Mouse (Mus musculus) heart, embryonic 10.5 days (tissue): ENCODE measurements around the gene Jazf1. TPM values are rescaled to one million over a fixed set of nuclear protein-coding genes. Genes with fewer than 3 reads are reported as not detected.
A peak's percentile ranks its signal among the peaks of the same experiment; 100 is the strongest.

Experiments used
- DNase-seq: peaks from one replicate; pipeline ENCODE4 v3.0.0-alpha.2; 2017; ENCODE audit warnings: low spot score
- H3K27ac ChIP-seq: fragments of 300-500 bp; sonication (generic); 2 replicates; pipeline ENCODE4 v1.5.1; 2016; ENCODE audit warnings: mild to moderate bottlenecking
- H3K27me3 ChIP-seq: fragments of 300-500 bp; sonication (generic); 2 replicates; pipeline ENCODE4 v1.6.1; 2016; ENCODE audit warnings: mild to moderate bottlenecking; ENCODE audit not compliant: poor library complexity, insufficient read depth, severe bottlenecking
- H3K36me3 ChIP-seq: fragments of 300-500 bp; sonication (generic); 2 replicates; pipeline ENCODE4 v1.6.1; 2016; ENCODE audit warnings: mild to moderate bottlenecking, moderate library complexity
- H3K4me1 ChIP-seq: fragments of 300-500 bp; sonication (generic); 2 replicates; pipeline ENCODE4 v1.6.1; 2016; ENCODE audit warnings: mild to moderate bottlenecking
- H3K4me3 ChIP-seq: fragments of 300-500 bp; sonication (generic); 2 replicates; pipeline ENCODE4 v1.5.1; 2016; ENCODE audit warnings: mild to moderate bottlenecking, moderate library complexity
- H3K9me3 ChIP-seq: fragments of 300-500 bp; sonication (generic); 2 replicates; pipeline ENCODE4 v1.6.1; 2016; ENCODE audit warnings: mild to moderate bottlenecking, moderate library complexity
- WGBS: fragments of 180-500 bp; shearing (Covaris S2); methylation state at CpG from one replicate; pipeline ENCODE4 v1.1.7; 2016; 5-methylcytosine and 5-hydroxymethylcytosine counted together
- polyA plus RNA-seq: library from polyadenylated mRNA; unstranded; fragments of >200 nt; fragmentation: Nextera tagmentation; extraction: Ambion mirVana; gene quantifications from 2 replicates; pipeline ENCODE4 v1.2.1, GENCODE M21; 2016

The Jazf1 gene
- polyA plus RNA-seq, 1 experiment from 2014 or later = 6.4 TPM

- Histone ChIP-seq H3K27ac (no peak overlapping the region), H3K4me1 (peaks cover 8% of the 10 kb centered on the region; the same call in 1 of the 2 replicates), H3K4me3 (no peak overlapping the region), H3K27me3 (no peaks in the 10 kb centered on the region), H3K9me3 (no peaks in the 10 kb centered on the region), H3K36me3 (no peaks in the 10 kb centered on the region)
- WGBS = 77% methylated on average over 2 of the region's 2 CpGs
- DNase-seq = no peak
These were observed 153.5 kb downstream of the Jazf1 start for GRCm38 (mm10) chr6:52914921-52915320.

GRCm38 (mm10) chr6:52912143-52912918 lies 156.1 kb downstream of the Jazf1 start:
- H3K36me3 ChIP-seq = no peaks in the 10 kb centered on the region
- H3K9me3 ChIP-seq = no peaks in the 10 kb centered on the region
- no peak for DNase-seq
- WGBS = 72% methylated on average over 5 of the region's 5 CpGs
- 0 out of 2 replicates have a peak overlapping the region, but pooled peaks have one; percentile 16 for H3K27ac ChIP-seq
- H3K4me1 ChIP-seq = peaks cover 12% of the 10 kb centered on the region; the same call in 1 of the 2 replicates
- no peak overlapping the region for H3K4me3 ChIP-seq
- H3K27me3 ChIP-seq = no peaks in the 10 kb centered on the region

DNA sequence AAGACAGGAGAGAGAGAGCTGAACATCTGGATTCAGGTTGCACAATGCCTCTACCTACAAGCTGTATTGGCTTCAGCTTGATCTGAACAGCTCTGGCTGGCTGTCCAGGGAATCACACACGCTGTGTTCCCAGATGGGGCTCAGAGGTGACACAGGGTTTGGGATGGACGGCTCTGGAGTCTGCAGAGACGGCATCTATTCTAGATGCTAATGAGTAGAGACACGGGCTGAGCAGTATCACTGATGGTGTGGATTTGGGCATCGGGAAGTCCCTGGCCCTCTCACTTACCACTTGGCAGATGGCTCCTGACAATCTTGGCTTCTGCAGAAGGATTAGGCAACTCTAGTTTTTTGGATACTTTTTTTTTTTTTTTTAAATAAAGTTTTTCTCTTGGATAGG lies 161.6 kb downstream of the Jazf1 start:
- DNase-seq = no peak
- no peaks in the 10 kb centered on the region for H3K9me3 ChIP-seq
- H3K27me3 ChIP-seq = no peaks in the 10 kb centered on the region
- H3K36me3 ChIP-seq = no peaks in the 10 kb centered on the region
- H3K4me3 ChIP-seq = no peak overlapping the region
- 55% methylated on average over 5 of the region's 5 CpGs for WGBS
- H3K4me1 ChIP-seq = peaks cover 20% of the 10 kb centered on the region
- no peak overlapping the region for H3K27ac ChIP-seq

GRCm38 (mm10) chr6:52905100-52905499 lies 163.3 kb downstream of the Jazf1 start:
- Histone ChIP-seq H3K36me3 (no peaks in the 10 kb centered on the region), H3K27ac (no peak overlapping the region), H3K4me1 (peaks cover 29% of the 10 kb centered on the region), H3K4me3 (no peak overlapping the region), H3K27me3 (no peaks in the 10 kb centered on the region), H3K9me3 (no peaks in the 10 kb centered on the region)
- DNase-seq = no peak
- 61% methylated on average over 3 of the region's 3 CpGs for WGBS

DNA sequence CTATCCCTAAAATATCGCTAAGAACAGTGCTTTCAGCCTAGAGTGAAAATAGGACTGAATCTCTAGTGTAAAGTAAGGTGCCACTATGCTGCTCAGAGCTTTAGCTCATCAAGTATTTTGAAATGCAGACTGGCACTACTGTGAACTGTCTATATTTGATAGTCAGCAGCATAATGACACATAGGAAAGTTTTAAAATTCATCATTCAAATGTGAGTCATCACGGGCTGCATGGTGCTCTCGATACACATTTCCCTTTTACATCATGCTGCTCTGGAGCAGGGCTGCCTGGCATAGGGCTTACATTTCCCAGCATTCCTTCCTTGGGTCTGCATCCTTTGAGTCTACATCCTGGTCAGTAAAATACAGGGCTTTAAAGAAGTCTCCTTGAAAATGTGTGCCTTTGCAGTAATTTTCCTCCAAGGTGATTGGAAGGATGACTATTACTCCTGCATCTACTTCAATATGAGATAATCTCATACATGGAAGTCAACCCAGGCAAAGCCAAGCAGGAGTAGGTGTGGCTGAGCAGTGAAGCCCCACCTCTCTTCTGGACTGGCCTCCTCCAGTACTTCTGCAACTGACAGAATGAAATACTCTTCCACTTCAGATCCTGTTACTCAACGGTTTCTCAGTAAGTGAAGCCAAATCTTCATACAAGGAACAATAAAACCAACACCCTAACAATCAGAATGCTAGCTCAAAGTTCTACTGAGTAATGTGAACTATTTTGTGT lies 165.0 kb downstream of the Jazf1 start:
- no peaks in the 10 kb centered on the region for H3K36me3 ChIP-seq
- no peak overlapping the region for H3K4me3 ChIP-seq
- no peak overlapping the region for H3K27ac ChIP-seq
- no peak for DNase-seq
- 78% methylated on average over 4 of the region's 4 CpGs for WGBS
- H3K4me1 ChIP-seq = peaks cover 29% of the 10 kb centered on the region
- no peaks in the 10 kb centered on the region for H3K27me3 ChIP-seq
- no peaks in the 10 kb centered on the region for H3K9me3 ChIP-seq

DNA sequence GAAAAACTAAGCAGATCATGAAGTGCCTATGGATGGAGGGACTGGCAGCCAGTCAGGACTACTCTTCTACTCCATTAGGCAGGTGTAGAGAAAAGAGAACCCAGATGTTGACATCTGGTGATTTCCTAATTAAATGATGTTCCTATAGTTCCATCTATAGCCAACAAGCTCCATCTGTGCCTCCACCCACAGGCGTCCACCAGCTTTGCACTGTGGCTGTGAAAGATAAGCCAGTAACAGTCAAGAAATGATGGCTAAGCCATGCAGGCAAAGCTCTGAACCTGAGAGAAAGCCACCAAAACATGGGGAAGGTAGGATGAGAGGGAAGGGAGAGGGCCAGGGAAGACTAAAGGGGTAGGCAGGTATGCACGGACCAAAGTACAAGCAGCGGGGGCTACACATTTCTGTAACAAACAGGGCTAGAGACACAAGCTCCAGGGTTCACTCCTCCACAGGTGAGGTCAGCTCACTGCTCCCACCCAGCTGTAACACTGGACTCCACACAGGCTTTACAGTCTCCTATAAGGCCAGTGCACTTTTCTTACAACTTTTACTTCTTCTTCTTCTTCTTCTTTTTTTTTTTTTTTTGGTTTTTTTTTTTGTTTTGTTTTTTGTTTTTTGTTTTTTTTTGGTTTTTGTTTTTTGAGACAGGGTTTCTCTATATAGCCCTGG lies 168.7 kb downstream of the Jazf1 start:
- WGBS = 86% methylated on average over 3 of the region's 3 CpGs
- no peaks in the 10 kb centered on the region for H3K27me3 ChIP-seq
- H3K4me3 ChIP-seq = no peak overlapping the region
- H3K36me3 ChIP-seq = no peaks in the 10 kb centered on the region
- DNase-seq = no peak
- no peak overlapping the region for H3K27ac ChIP-seq
- H3K9me3 ChIP-seq = no peaks in the 10 kb centered on the region
- H3K4me1 ChIP-seq = peaks cover 21% of the 10 kb centered on the region

GRCm38 (mm10) chr6:52895075-52895474 lies 173.4 kb downstream of the Jazf1 start:
- H3K27me3 ChIP-seq = no peaks in the 10 kb centered on the region
- no peaks in the 10 kb centered on the region for H3K4me1 ChIP-seq
- no peak overlapping the region for H3K27ac ChIP-seq
- 78% methylated on average over 4 of the region's 4 CpGs for WGBS
- no peak overlapping the region for H3K4me3 ChIP-seq
- no peaks in the 10 kb centered on the region for H3K36me3 ChIP-seq
- no peak for DNase-seq
- no peaks in the 10 kb centered on the region for H3K9me3 ChIP-seq

- H3K36me3 ChIP-seq = no peaks in the 10 kb centered on the region
- 83% methylated on average over 13 of the region's 13 CpGs for WGBS
- no peak overlapping the region for H3K27ac ChIP-seq
- no peak for DNase-seq
- no peak overlapping the region for H3K4me3 ChIP-seq
- H3K4me1 ChIP-seq = no peaks in the 10 kb centered on the region
- no peaks in the 10 kb centered on the region for H3K27me3 ChIP-seq
- H3K9me3 ChIP-seq = no peaks in the 10 kb centered on the region
These were observed 174.0 kb downstream of the Jazf1 start for GRCm38 (mm10) chr6:52894501-52894823.

GRCm38 (mm10) chr6:52893811-52894500 lies 174.5 kb downstream of the Jazf1 start:
- H3K27ac ChIP-seq = no peak overlapping the region
- WGBS = 74% methylated on average over 9 of the region's 9 CpGs
- no peaks in the 10 kb centered on the region for H3K27me3 ChIP-seq
- no peaks in the 10 kb centered on the region for H3K36me3 ChIP-seq
- no peak overlapping the region for H3K4me3 ChIP-seq
- no peaks in the 10 kb centered on the region for H3K9me3 ChIP-seq
- no peak for DNase-seq
- no peaks in the 10 kb centered on the region for H3K4me1 ChIP-seq

DNA sequence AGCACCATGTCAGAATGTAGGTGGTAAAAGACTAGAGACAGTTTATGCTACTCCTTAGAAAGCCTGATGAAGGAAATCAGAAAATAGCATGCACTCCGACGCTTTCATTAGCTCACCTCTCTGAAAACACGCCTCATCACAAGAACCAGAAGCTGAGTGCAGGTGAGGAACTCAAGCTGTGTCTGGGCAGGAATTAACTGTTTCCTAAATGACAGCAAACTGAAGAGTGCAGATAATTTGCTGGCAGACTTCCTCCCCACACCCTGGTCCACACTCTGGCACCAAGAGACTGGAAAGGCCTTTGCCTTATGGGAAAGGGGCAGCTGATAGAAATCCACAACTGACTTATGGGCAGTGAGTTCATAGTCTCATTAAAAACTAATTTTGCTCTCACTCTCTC lies 175.5 kb downstream of the Jazf1 start:
- 69% methylated on average over 3 of the region's 3 CpGs for WGBS
- Histone ChIP-seq H3K4me1 (no peaks in the 10 kb centered on the region), H3K27ac (no peak overlapping the region)

GRCm38 (mm10) chr6:52887541-52888203 lies 180.8 kb downstream of the Jazf1 start:
- 79% methylated on average over 4 of the region's 4 CpGs for WGBS
- H3K4me3 ChIP-seq = no peak overlapping the region
- DNase-seq = no peak
- H3K9me3 ChIP-seq = no peaks in the 10 kb centered on the region
- no peak overlapping the region for H3K27ac ChIP-seq
- H3K36me3 ChIP-seq = no peaks in the 10 kb centered on the region
- no peaks in the 10 kb centered on the region for H3K4me1 ChIP-seq
- no peaks in the 10 kb centered on the region for H3K27me3 ChIP-seq

More for the DNA sequence above, 175.5 kb downstream of the Jazf1 start:
- Histone ChIP-seq H3K9me3 (no peaks in the 10 kb centered on the region), H3K36me3 (no peaks in the 10 kb centered on the region), H3K4me3 (no peak overlapping the region), H3K27me3 (no peaks in the 10 kb centered on the region)
- no peak for DNase-seq

GRCm38 (mm10) chr6:52883773-52884172 lies 184.7 kb downstream of the Jazf1 start:
- Histone ChIP-seq H3K27ac (no peak overlapping the region), H3K4me3 (no peak overlapping the region), H3K4me1 (no peaks in the 10 kb centered on the region), H3K27me3 (no peaks in the 10 kb centered on the region), H3K9me3 (no peaks in the 10 kb centered on the region), H3K36me3 (no peaks in the 10 kb centered on the region)
- DNase-seq = no peak
- 59% methylated on average over 2 of the region's 2 CpGs for WGBS
